Mouse (Mus musculus): ENCODE data around the gene Carns1. TPM values are rescaled to one million over a fixed set of nuclear protein-coding genes. Genes with fewer than 3 reads are reported as not detected.

Carns1 gene
- total RNA-seq, 2 experiments from 2014 or later = 6.6 to 8.9 TPM

DNA sequence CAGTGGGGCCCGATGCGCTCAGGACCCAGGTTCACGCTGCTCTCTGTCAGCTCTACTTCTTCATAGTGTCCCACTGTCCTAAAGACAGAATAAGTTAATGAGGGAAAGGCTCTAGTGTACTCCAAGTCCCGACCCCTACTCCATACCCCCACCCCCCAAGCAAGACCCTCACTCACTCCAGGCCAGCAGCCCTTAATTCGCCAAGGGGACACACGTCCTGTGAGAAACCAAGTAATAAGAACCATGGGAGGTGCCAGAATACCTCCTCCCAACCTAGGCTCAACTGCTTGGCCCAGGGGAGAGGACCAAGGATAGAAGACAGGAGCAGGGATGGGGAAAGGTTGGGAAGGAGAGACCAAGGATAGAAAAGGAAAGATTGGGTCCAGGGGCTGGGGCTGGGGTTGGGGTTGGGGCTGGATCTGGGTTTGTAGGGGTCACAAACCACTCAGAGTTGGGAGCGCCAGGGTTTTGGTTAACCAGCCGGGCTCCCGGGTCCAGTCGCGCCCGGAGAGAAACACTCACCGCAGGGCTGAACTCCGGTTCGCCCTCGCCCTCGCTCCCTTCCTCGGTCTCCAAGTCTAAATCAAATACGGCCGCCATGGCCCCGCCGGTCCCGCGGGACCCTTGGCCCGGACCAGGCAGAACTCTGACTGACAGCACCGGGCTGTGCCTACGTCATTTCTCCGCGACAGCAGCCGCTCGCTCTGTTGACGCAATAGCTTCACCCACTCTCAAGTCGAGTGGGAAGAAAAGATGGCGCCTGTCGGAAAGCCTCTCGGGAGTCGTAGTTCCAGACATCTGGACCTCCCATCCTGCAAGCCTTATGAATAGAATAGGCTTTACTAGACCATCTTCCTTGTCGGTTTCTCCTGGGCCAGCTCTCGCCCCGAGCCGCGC lies 12.4 kb downstream of the Carns1 start, which contains the start of gene Rps6kb2:
Gene Rps6kb2, minus strand, starts transcription at position 709 of the 897 bp plus-strand sequence.
- DNase-seq (ENCODE audit: low spot score in 2 of 2) = peak; percentile 97 to 98
- Histone ChIP-seq H3K4me3 (peak within 1 kb of the TSS; percentile 96), H3K27ac (peak within 1 kb of the TSS; percentile 88)
- TF ChIP-seq CTCF (conservative IDR thresholded peaks at IDR 0.05) = no peak

DNA sequence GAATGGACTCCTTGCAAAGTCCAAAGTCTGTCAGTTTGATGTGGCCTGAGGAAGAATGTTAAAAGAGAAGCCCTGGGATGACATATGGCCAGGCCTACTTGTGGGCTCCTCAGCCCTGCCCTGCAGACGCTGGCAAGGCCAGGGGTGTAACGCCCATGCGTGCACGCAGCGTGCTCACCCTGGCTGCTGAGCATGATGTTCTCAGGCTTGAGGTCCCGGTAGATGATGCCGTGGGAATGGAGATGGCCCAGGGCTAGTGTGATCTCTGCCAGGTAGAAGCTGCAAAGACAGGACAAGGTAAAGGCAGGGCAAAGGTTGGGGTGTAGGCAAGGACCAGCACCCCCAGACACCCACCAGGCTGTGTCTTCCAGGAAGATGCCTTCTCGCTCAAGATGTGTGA lies 16.2 kb downstream of the Carns1 start:
- no peak for DNase-seq (ENCODE audit: low spot score in 2 of 2)
- Histone ChIP-seq H3K27ac (no peak overlapping the region), H3K4me3 (no peak overlapping the region)
- no peak for TF ChIP-seq CTCF (conservative IDR thresholded peaks at IDR 0.05)

- TF ChIP-seq CTCF (conservative IDR thresholded peaks at IDR 0.05) = no peak
- Histone ChIP-seq H3K4me3 (no peak overlapping the region), H3K27ac (no peak overlapping the region)
- DNase-seq (ENCODE audit: low spot score in 2 of 2) = no peak
Observed at GRCm38 (mm10) chr19:4156771-4157170, 18.5 kb downstream of the Carns1 start.

- no peak for TF ChIP-seq CTCF (conservative IDR thresholded peaks at IDR 0.05)
- H3K27ac ChIP-seq = peak overlapping the region; percentile 23; the same call in 1 of the 2 replicates
- H3K4me3 ChIP-seq = no peak overlapping the region
- DNase-seq (ENCODE audit: low spot score in 2 of 2) = no peak
Observed at GRCm38 (mm10) chr19:4156073-4156579, 19.2 kb downstream of the Carns1 start.

DNA sequence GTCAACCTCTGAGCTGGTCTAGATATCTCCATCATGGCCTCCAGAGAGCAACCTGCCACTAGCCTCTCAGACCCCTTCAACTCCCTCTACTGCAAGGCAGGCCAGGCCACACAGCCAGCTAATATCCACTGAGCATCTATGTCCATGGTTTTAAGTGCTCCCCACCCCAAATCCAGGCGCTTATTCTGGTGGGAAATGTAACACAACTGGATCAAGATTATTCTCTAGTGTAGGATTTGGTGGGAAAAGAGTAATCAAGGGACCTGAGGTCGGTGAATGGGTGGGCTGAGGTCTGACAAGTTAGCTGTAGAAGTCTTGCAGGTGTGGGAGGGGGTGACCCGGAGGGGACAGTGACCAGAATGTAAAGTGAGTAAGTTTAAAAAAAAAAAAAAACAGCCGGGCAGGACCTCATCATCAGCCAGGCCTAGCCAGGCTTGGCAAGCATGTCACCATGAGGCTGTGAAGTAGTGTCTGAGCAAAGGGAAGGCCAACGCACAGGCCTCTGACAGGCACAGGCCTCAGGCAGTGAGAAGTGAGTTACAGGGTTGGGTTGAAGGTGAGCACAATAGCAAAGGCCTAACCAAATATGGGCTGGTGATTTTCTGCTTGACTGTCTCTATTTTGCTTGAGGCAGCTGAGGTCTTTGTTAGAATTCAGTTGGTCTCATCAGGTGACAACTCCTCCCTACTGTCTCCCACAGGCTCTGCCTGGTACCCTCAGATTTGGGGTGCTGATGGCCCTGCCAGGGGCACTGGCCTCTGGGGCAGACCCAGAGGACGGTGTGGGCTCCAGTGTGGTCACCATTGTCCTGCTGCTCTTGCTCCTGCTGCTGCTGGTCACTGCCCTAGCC lies 19.8 kb downstream of the Carns1 start:
- TF ChIP-seq CTCF (conservative IDR thresholded peaks at IDR 0.05) = no peak
- DNase-seq (ENCODE audit: low spot score in 2 of 2) = no peak
- peak overlapping the region; percentile 32 for H3K27ac ChIP-seq

DNA sequence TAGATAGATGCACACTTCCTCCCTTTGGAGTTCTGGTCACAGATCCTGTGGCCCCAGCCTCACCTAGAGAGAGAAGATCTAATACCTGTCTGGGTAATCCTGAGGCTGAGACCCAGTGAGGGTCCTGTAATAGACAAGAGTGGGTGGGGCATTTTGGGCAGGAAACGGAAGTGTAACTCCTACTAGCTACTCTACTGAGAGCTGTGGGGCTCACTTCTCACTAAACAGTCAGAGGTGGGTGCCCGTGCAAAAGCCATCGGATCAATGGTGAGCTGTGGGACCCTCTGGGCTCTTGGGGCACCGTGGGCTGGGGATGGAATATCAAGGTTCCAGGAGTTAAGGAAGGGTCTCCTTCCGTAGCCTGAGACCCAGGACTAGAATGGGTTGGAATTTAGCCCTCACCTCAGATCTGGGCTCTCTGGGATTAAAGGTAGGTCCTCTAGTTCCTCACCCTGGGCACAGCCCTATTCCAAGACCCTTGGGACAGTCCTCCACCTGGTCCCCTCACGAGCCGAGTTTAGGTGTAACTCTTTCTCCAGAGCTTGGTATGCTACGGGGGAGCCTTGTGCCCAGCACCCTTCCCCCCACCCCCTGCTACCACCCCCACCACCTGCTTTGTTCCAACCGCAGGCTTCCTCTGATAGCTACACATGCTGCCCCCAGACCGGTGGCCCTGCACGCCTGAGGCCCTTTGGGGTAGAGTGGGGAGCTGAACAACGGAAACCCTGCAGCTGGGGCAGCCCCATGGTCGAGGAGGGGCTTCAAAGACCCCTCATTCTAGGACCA lies 20.6 kb downstream of the Carns1 start:
- DNase-seq (ENCODE audit: low spot score in 2 of 2) = no peak
- peak overlapping the region; percentile 32 for H3K27ac ChIP-seq
- H3K4me3 ChIP-seq = no peak overlapping the region
- no peak for TF ChIP-seq CTCF (conservative IDR thresholded peaks at IDR 0.05)

More for the DNA sequence above, 19.8 kb downstream of the Carns1 start:
- no peak overlapping the region for H3K4me3 ChIP-seq

DNA sequence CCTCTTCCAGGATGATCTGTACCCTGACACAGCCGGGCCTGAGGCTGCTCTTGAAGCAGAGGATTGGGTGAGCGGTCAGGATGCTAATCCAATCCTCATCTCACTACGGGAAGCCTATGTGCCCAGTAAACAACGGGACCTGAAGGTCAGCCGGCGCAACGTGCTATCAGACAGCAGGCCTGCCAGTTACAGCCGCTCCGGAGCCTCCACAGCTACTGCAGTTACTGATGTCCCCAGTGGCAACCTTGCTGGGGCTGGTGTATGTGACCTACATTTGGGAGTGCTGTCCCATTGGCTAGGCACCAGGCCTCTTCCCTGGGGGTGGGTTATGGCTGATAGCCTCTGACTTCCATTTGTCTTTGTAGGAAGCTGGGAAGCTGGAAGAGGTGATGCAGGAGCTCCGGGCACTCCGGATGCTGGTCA lies 22.0 kb downstream of the Carns1 start, which contains the start of gene Ptprcap:
Gene Ptprcap, plus strand, starts transcription at position 373 of the 423 bp plus-strand sequence.
- no peak for TF ChIP-seq CTCF (conservative IDR thresholded peaks at IDR 0.05)
- peak within 1 kb of the TSS; percentile 48 for H3K27ac ChIP-seq
- no peak within 1 kb of the TSS for H3K4me3 ChIP-seq
- DNase-seq (ENCODE audit: low spot score in 2 of 2) = no peak

GRCm38 (mm10) chr19:4152445-4153231 lies 22.6 kb downstream of the Carns1 start:
- H3K27ac ChIP-seq = peak overlapping the region; percentile 48; the same call in 1 of the 2 replicates
- no peak for DNase-seq (ENCODE audit: low spot score in 2 of 2)
- H3K4me3 ChIP-seq = no peak overlapping the region
- no peak for TF ChIP-seq CTCF (conservative IDR thresholded peaks at IDR 0.05)

GRCm38 (mm10) chr19:4151898-4152297 lies 23.4 kb downstream of the Carns1 start:
- Histone ChIP-seq H3K4me3 (no peak overlapping the region), H3K27ac (no peak overlapping the region)
- no peak for TF ChIP-seq CTCF (conservative IDR thresholded peaks at IDR 0.05)
- DNase-seq (ENCODE audit: low spot score in 2 of 2) = no peak

GRCm38 (mm10) chr19:4151488-4151860 lies 23.8 kb downstream of the Carns1 start:
- no peak overlapping the region for H3K4me3 ChIP-seq
- no peak for TF ChIP-seq CTCF (conservative IDR thresholded peaks at IDR 0.05)
- H3K27ac ChIP-seq = no peak overlapping the region
- no peak for DNase-seq (ENCODE audit: low spot score in 2 of 2)

Data from layer of hippocampus, adult 2 months (tissue).